Mouse (Mus musculus): ENCODE measurements around the gene Klhl2. TPM values are rescaled to one million over a fixed set of nuclear protein-coding genes. Genes with fewer than 3 reads are reported as not detected.

Gene Klhl2
- total and polyA plus RNA-seq, 3 experiments = 9.3 to 11.5 (median 10.8) TPM

- dilution Hi-C loops (cut with MboI; ENCODE audit: extremely low pct_ligation_motif_present, extremely low pct_unique_long_range_greater_than_20kb, low sequenced_read_pairs) (no loop called here), in situ Hi-C loops (cut with MboI; ENCODE audit: low pct_ligation_motif_present, low pct_unique_long_range_greater_than_20kb, low sequenced_read_pairs) (no loop called here)
- Histone ChIP-seq H3K27me3 (replicated peaks) (no peaks in the 10 kb centered on the region), H3K27ac (ENCODE audit: insufficient read depth, low read depth) (no peak overlapping the region), H3K9ac (ENCODE audit: insufficient read depth, low read depth) (no peak overlapping the region), H3K79me2 (replicated peaks; ENCODE audit: control insufficient read depth, extremely low read depth, insufficient read depth, poor library complexity, severe bottlenecking) (no peaks in the 10 kb centered on the region), H3K4me2 (ENCODE audit: insufficient read depth, low read depth, poor library complexity, severe bottlenecking) (no peak overlapping the region), H3K4me3 (replicated peaks in 1 of 3; ENCODE audit: low read depth in 2 of 3, low read length in 2 of 3, poor library complexity in 1 of 3) (no peak overlapping the region), H3K9me3 (replicated peaks; ENCODE audit: low read length) (no peaks in the 10 kb centered on the region), H3K4me1 (ENCODE audit: control insufficient read depth in 1 of 2, insufficient read depth in 2 of 2) (no peaks in the 10 kb centered on the region), H3K36me3 (replicated peaks in 1 of 2; ENCODE audit: control insufficient read depth in 1 of 2, insufficient read depth in 1 of 2, low read length in 1 of 2) (no peaks in the 10 kb centered on the region)
- no peak for TF ChIP-seq IRF4 (IDR thresholded peaks at IDR 0.05; ENCODE audit: low read depth, low read length)
- DNase-seq (ENCODE audit: extremely low read depth) = no peak
These were observed 28.0 kb upstream of the Klhl2 start for GRCm38 (mm10) chr8:64877630-64878312.

- no peaks in the 10 kb centered on the region for H3K36me3 ChIP-seq (replicated peaks in 1 of 2; ENCODE audit: control insufficient read depth in 1 of 2, insufficient read depth in 1 of 2, low read length in 1 of 2)
- H3K9me3 ChIP-seq (replicated peaks; ENCODE audit: low read length) = no peaks in the 10 kb centered on the region
- TF ChIP-seq USF1 (IDR thresholded peaks at IDR 0.05; ENCODE audit: low read depth, low read length) (no peak), TCF12 (IDR thresholded peaks at IDR 0.05; ENCODE audit: low read depth, low read length) (no peak), ZC3H11A (IDR thresholded peaks at IDR 0.05; ENCODE audit: low read depth, low read length) (no peak), USF2 (conservative IDR thresholded peaks at IDR 0.05; ENCODE audit: low read depth, low read length) (no peak), HCFC1 (IDR thresholded peaks at IDR 0.05; ENCODE audit: low read depth, low read length) (no peak), RAD21 (IDR thresholded peaks at IDR 0.05; ENCODE audit: low read depth, low read length) (no peak)
- no peak overlapping the region for H3K4me2 ChIP-seq (ENCODE audit: insufficient read depth, low read depth, poor library complexity, severe bottlenecking)
- no peak for DNase-seq (ENCODE audit: extremely low read depth)
- in situ Hi-C loops (cut with MboI; ENCODE audit: low pct_ligation_motif_present, low pct_unique_long_range_greater_than_20kb, low sequenced_read_pairs) = no loop called here
- H3K9ac ChIP-seq (ENCODE audit: insufficient read depth, low read depth) = no peak overlapping the region
- no peaks in the 10 kb centered on the region for H3K79me2 ChIP-seq (replicated peaks; ENCODE audit: control insufficient read depth, extremely low read depth, insufficient read depth, poor library complexity, severe bottlenecking)
- no peaks in the 10 kb centered on the region for H3K27me3 ChIP-seq (replicated peaks)
- H3K4me1 ChIP-seq (ENCODE audit: control insufficient read depth in 1 of 2, insufficient read depth in 2 of 2) = no peaks in the 10 kb centered on the region
- dilution Hi-C loops (cut with MboI; ENCODE audit: extremely low pct_ligation_motif_present, extremely low pct_unique_long_range_greater_than_20kb, low sequenced_read_pairs) = no loop called here
- no peak overlapping the region for H3K4me3 ChIP-seq (replicated peaks in 1 of 3; ENCODE audit: low read depth in 2 of 3, low read length in 2 of 3, poor library complexity in 1 of 3)
- H3K27ac ChIP-seq (ENCODE audit: insufficient read depth, low read depth) = no peak overlapping the region
These were observed 21.8 kb upstream of the Klhl2 start for GRCm38 (mm10) chr8:64871469-64872165.

- H3K79me2 ChIP-seq (replicated peaks; ENCODE audit: control insufficient read depth, extremely low read depth, insufficient read depth, poor library complexity, severe bottlenecking) = no peaks in the 10 kb centered on the region
- no peak overlapping the region for H3K27ac ChIP-seq (ENCODE audit: insufficient read depth, low read depth)
- no peak for DNase-seq (ENCODE audit: extremely low read depth)
- no peak overlapping the region for H3K4me2 ChIP-seq (ENCODE audit: insufficient read depth, low read depth, poor library complexity, severe bottlenecking)
- dilution Hi-C loops (cut with MboI; ENCODE audit: extremely low pct_ligation_motif_present, extremely low pct_unique_long_range_greater_than_20kb, low sequenced_read_pairs) = no loop called here
- no peak for TF ChIP-seq NRF1 (IDR thresholded peaks at IDR 0.05; ENCODE audit: low read depth, low read length)
- TF ChIP-seq CHD1 (IDR thresholded peaks at IDR 0.05; ENCODE audit: low read depth, low read length) = no peak
- no peak for TF ChIP-seq SMC3 (IDR thresholded peaks at IDR 0.05; ENCODE audit: low read depth, low read length)
- no peak for TF ChIP-seq E2F4 (IDR thresholded peaks at IDR 0.05; ENCODE audit: insufficient replicate concordance, low read depth, low read length)
- no peak overlapping the region for H3K9ac ChIP-seq (ENCODE audit: insufficient read depth, low read depth)
- no peaks in the 10 kb centered on the region for H3K9me3 ChIP-seq (replicated peaks; ENCODE audit: low read length)
- in situ Hi-C loops (cut with MboI; ENCODE audit: low pct_ligation_motif_present, low pct_unique_long_range_greater_than_20kb, low sequenced_read_pairs) = no loop called here
- no peak overlapping the region for H3K4me3 ChIP-seq (replicated peaks in 1 of 3; ENCODE audit: low read depth in 2 of 3, low read length in 2 of 3, poor library complexity in 1 of 3)
- no peaks in the 10 kb centered on the region for H3K27me3 ChIP-seq (replicated peaks)
- no peaks in the 10 kb centered on the region for H3K4me1 ChIP-seq (ENCODE audit: control insufficient read depth in 1 of 2, insufficient read depth in 2 of 2)
- H3K36me3 ChIP-seq (replicated peaks in 1 of 2; ENCODE audit: control insufficient read depth in 1 of 2, insufficient read depth in 1 of 2, low read length in 1 of 2) = no peaks in the 10 kb centered on the region
These were observed 20.4 kb upstream of the Klhl2 start for GRCm38 (mm10) chr8:64870218-64870617.

Data from CH12.LX (cell line).